ENCODE assay signal across 8 mouse cellular contexts in the genomic region with DNA sequence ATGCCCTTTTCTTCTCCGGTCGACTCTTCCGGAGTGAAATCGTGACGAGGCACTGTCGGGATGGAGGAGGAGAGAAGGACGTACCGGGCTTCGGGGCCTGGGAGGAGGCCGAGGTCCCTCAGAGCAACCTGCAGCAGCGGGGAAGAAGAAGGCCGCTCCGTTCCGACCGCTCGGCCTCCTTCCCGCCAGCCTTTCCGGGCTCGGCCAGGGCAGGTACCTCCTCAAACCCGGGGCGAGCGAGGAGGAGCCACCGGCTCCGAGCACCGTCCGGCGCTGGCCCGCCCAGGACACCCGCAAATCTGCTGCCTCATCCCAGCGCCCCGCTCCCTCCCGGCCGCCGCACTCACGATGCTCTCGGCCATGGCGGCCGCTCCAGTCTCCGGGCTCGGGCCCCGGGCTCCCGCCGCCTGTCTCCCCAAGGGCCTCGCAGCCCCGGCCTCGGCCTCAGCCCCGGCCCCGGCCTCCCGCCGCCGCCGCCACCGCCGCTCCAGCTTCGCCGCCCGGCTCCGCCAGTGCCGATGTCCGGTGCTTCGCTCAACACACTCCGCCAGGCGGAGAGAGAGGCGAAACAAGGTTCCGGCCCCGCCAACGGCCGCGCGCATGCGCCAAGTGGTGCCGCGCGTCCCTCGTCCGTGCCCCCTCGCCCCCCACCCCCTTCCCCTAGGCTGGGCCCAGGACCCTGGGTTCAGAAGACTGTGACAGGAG. TPM values are rescaled to one million over a fixed set of nuclear protein-coding genes. Genes with fewer than 3 reads are reported as not detected.
DNase-seq lines count a peak whose midpoint lies in the region; ATAC-seq and TF ChIP-seq lines count a peak whose summit lies in the region.

Nploc4 (minus strand) TSS at position 557 of the 705 bp plus-strand sequence.

- H3K9ac ChIP-seq in lung, embryonic 15.5 days: peak within 1 kb of the TSS; percentile 92

- H3K4me1 ChIP-seq in hindbrain, embryonic 10.5 days (replicated peaks): peaks cover 13% of the 10 kb centered on the region
- peaks cover 12% of the 10 kb centered on the region for H3K4me1 ChIP-seq in lung, embryonic 15.5 days
- H3K4me1 ChIP-seq in olfactory bulb, adult 2 months (ENCODE audit: control insufficient read depth, insufficient read depth, low read length): no peaks in the 10 kb centered on the region
- H3K4me1 ChIP-seq in thymus, adult 2 months (replicated peaks; ENCODE audit: control insufficient read depth, insufficient read depth, low read length): peaks cover 7% of the 10 kb centered on the region

- no peaks in the 10 kb centered on the region for H3K27me3 ChIP-seq in hindbrain, embryonic 10.5 days (ENCODE audit: insufficient read depth, poor library complexity, severe bottlenecking)
- no peaks in the 10 kb centered on the region for H3K27me3 ChIP-seq in lung, embryonic 15.5 days
- H3K27me3 ChIP-seq in thymus, adult 2 months (ENCODE audit: control insufficient read depth, insufficient read depth, low read length): no peaks in the 10 kb centered on the region

- TF ChIP-seq CTCF in olfactory bulb, adult 2 months (IDR thresholded peaks at IDR 0.05; ENCODE audit: insufficient read depth, low read depth, low read length): no peak
- 0 out of 2 replicates have a peak, but pooled peaks have one; percentile 35 for TF ChIP-seq CTCF in thymus, adult 2 months (IDR thresholded peaks at IDR 0.05; ENCODE audit: borderline replicate concordance, control insufficient read depth, extremely low read depth, insufficient read depth, low read length, poor library complexity)

- DNase-seq in Muller cell, postnatal 12 days (ENCODE audit: inconsistent ontology term): peak; percentile 85
- peak; percentile 83 for DNase-seq in cerebellum, adult 9-11 months
- peak; percentile 29 to 91 for DNase-seq in frontal cortex, adult 2 months (ENCODE audit: extremely low spot score in 1 of 2, low spot score in 1 of 2)
- DNase-seq in hindbrain, embryonic 10.5 days (ENCODE audit: low spot score): peak; percentile 95
- DNase-seq in layer of hippocampus, adult 9-10 months (ENCODE audit: low spot score): peak; percentile 38
- peak; percentile 90 for DNase-seq in thymus, adult 2 months

- H3K4me2 ChIP-seq in lung, embryonic 15.5 days: peak within 1 kb of the TSS; percentile 77

- H3K4me3 ChIP-seq in hindbrain, embryonic 10.5 days: peak within 1 kb of the TSS; percentile 99
- H3K4me3 ChIP-seq in lung, embryonic 15.5 days: peak within 1 kb of the TSS; percentile 80
- H3K4me3 ChIP-seq in olfactory bulb, adult 2 months (ENCODE audit: insufficient read depth, low read depth, low read length): peak within 1 kb of the TSS; percentile 99
- peak within 1 kb of the TSS; percentile 59 for H3K4me3 ChIP-seq in thymus, adult 2 months (ENCODE audit: control insufficient read depth, insufficient read depth, low read length)

- H3K9me3 ChIP-seq in hindbrain, embryonic 10.5 days: no peaks in the 10 kb centered on the region
- H3K9me3 ChIP-seq in lung, embryonic 15.5 days: no peaks in the 10 kb centered on the region

- TF ChIP-seq POLR2A in olfactory bulb, adult 2 months (IDR thresholded peaks at IDR 0.05; ENCODE audit: insufficient read depth, low read depth, low read length): peak; percentile 65
- TF ChIP-seq POLR2A in thymus, adult 2 months (IDR thresholded peaks at IDR 0.05; ENCODE audit: control insufficient read depth, extremely low read depth, insufficient read depth, low read length, poor library complexity): peak; percentile 50; the same call in 1 of the 2 replicates

- peak within 1 kb of the TSS; percentile 98 for H3K27ac ChIP-seq in hindbrain, embryonic 10.5 days
- H3K27ac ChIP-seq in lung, embryonic 15.5 days: peak within 1 kb of the TSS; percentile 69
- peak within 1 kb of the TSS; percentile 20; the same call in 1 of the 2 replicates for H3K27ac ChIP-seq in olfactory bulb, adult 2 months (ENCODE audit: insufficient read depth, low read depth, low read length)
- H3K27ac ChIP-seq in thymus, adult 2 months (ENCODE audit: control insufficient read depth, insufficient read depth, low read length): no peak within 1 kb of the TSS

- peak; percentile 85 for ATAC-seq in lung, embryonic 15.5 days (ENCODE audit: borderline replicate concordance, extremely low read depth, low FRiP score, low TSS enrichment)

- peaks cover 31% of the 10 kb centered on the region for H3K36me3 ChIP-seq in hindbrain, embryonic 10.5 days
- peaks cover 19% of the 10 kb centered on the region for H3K36me3 ChIP-seq in lung, embryonic 15.5 days
- peaks cover 11% of the 10 kb centered on the region; the same call in 1 of the 2 replicates for H3K36me3 ChIP-seq in thymus, adult 2 months (ENCODE audit: control insufficient read depth, insufficient read depth, low read length)

- under 1% methylated on average over 77 of the region's 77 CpGs for WGBS in hindbrain, embryonic 10.5 days
- under 1% methylated on average over 69 of the region's 77 CpGs for WGBS in lung, embryonic 15.5 days
- WGBS in olfactory bulb, adult 2 months: under 1% methylated on average over 75 of the region's 77 CpGs
- under 1% methylated on average over 75 of the region's 77 CpGs for WGBS in thymus, adult 2 months

RNA-seq across cellular contexts. Expression of gene Nploc4, which starts in this region (rescaled TPM):
- 52.9 and 60.2 TPM in 2 replicates for polyA plus RNA-seq in frontal cortex, adult 2 months (2012; rRNA removed)
- 47.7 and 49.3 TPM in 2 replicates for polyA plus RNA-seq in hindbrain, embryonic 10.5 days (2016; fragmentation: Nextera tagmentation; extraction: Ambion mirVana)
- 32.5 and 34.5 TPM in 2 replicates for polyA plus RNA-seq in lung, embryonic 15.5 days (2015; fragmentation: Nextera tagmentation; extraction: Ambion mirVana)
- polyA plus RNA-seq in olfactory bulb, adult 2 months (2012; ENCODE audit: insufficient read depth, insufficient read length, low replicate concordance, missing spikeins): not detected in 2 replicates
- polyA plus RNA-seq in thymus, adult 2 months (2012; rRNA removed): 71.4 and 86.4 TPM in 2 replicates

Comparison
In these comparisons a context has a peak if more than half of its experiments do, and no peak if none do; other contexts are left out.
1. DNase-seq: peak in every context shown above with its lines; median percentile 95 in hindbrain, embryonic 10.5 days; 90 in thymus, adult 2 months; 85 in Muller cell, postnatal 12 days; 83 in cerebellum, adult 9-11 months; 60 in frontal cortex, adult 2 months; 38 in layer of hippocampus, adult 9-10 months.